Mouse (Mus musculus): ENCODE measurements around the gene Camta2. TPM values are rescaled to one million over a fixed set of nuclear protein-coding genes. Genes with fewer than 3 reads are reported as not detected.

Camta2 gene
- polyA plus RNA-seq, 1 experiment from 2014 or later: 26.3 TPM

GRCm38 (mm10) chr11:70654923-70655570 lies 32.9 kb downstream of the Camta2 start:
- Histone ChIP-seq H3K4me1 (ENCODE audit: control insufficient read depth, insufficient read depth, low read depth, low read length) (peaks cover 27% of the 10 kb centered on the region), H3K4me3 (ENCODE audit: low read length) (peak overlapping the region; percentile 100), H3K4me2 (ENCODE audit: low read length) (peak overlapping the region; percentile 64), H3K9ac (ENCODE audit: low read depth, low read length) (peak overlapping the region; percentile 99), H3K27me3 (replicated peaks; ENCODE audit: control insufficient read depth, insufficient read depth, low read length) (no peaks in the 10 kb centered on the region), H3K9me3 (ENCODE audit: control insufficient read depth, low read length) (no peaks in the 10 kb centered on the region), H3K27ac (ENCODE audit: low read depth, low read length) (peak overlapping the region; percentile 98), H3K36me3 (ENCODE audit: control insufficient read depth, insufficient read depth, low read length) (peaks cover 11% of the 10 kb centered on the region)
- peak; percentile 57 for ATAC-seq
- 0% methylated on average over 46 of the region's 48 CpGs for WGBS

- Histone ChIP-seq H3K4me2 (ENCODE audit: low read length) (peak within 1 kb of the TSS; percentile 64), H3K4me1 (ENCODE audit: control insufficient read depth, insufficient read depth, low read depth, low read length) (peaks cover 27% of the 10 kb centered on the region), H3K9me3 (ENCODE audit: control insufficient read depth, low read length) (no peaks in the 10 kb centered on the region)
Observed at GRCm38 (mm10) chr11:70654198-70654922, 33.5 kb downstream of the Camta2 start, which contains the start of gene Pfn1. TSS of gene Pfn1 (minus strand) at chr11:70654644.

GRCm38 (mm10) chr11:70653345-70654197 lies 34.3 kb downstream of the Camta2 start:
- Histone ChIP-seq H3K4me2 (ENCODE audit: low read length) (peak overlapping the region; percentile 64), H3K36me3 (ENCODE audit: control insufficient read depth, insufficient read depth, low read length) (peaks cover 20% of the 10 kb centered on the region), H3K27me3 (replicated peaks; ENCODE audit: control insufficient read depth, insufficient read depth, low read length) (no peaks in the 10 kb centered on the region), H3K27ac (ENCODE audit: low read depth, low read length) (peak overlapping the region; percentile 98), H3K4me3 (ENCODE audit: low read length) (peak overlapping the region; percentile 100), H3K9ac (ENCODE audit: low read depth, low read length) (peak overlapping the region; percentile 99), H3K4me1 (ENCODE audit: control insufficient read depth, insufficient read depth, low read depth, low read length) (peaks cover 31% of the 10 kb centered on the region), H3K9me3 (ENCODE audit: control insufficient read depth, low read length) (no peaks in the 10 kb centered on the region)
- peak; percentile 70 for ATAC-seq
- WGBS: 0% methylated on average over 49 of the region's 63 CpGs

More at GRCm38 (mm10) chr11:70654198-70654922, 33.5 kb downstream of the Camta2 start, which contains the start of gene Pfn1:
- peak within 1 kb of the TSS; percentile 100 for H3K4me3 ChIP-seq (ENCODE audit: low read length)
- peak within 1 kb of the TSS; percentile 99 for H3K9ac ChIP-seq (ENCODE audit: low read depth, low read length)
- H3K27ac ChIP-seq (ENCODE audit: low read depth, low read length): peak within 1 kb of the TSS; percentile 98
- peak; percentile 41 for ATAC-seq
- no peaks in the 10 kb centered on the region for H3K27me3 ChIP-seq (replicated peaks; ENCODE audit: control insufficient read depth, insufficient read depth, low read length)
- peaks cover 18% of the 10 kb centered on the region for H3K36me3 ChIP-seq (ENCODE audit: control insufficient read depth, insufficient read depth, low read length)
- under 1% methylated on average over 48 of the region's 61 CpGs for WGBS

GRCm38 (mm10) chr11:70652884-70653344 lies 35.0 kb downstream of the Camta2 start:
- Histone ChIP-seq H3K36me3 (ENCODE audit: control insufficient read depth, insufficient read depth, low read length) (peaks cover 20% of the 10 kb centered on the region), H3K9me3 (ENCODE audit: control insufficient read depth, low read length) (no peaks in the 10 kb centered on the region), H3K27me3 (replicated peaks; ENCODE audit: control insufficient read depth, insufficient read depth, low read length) (no peaks in the 10 kb centered on the region), H3K27ac (ENCODE audit: low read depth, low read length) (peak overlapping the region; percentile 98), H3K4me2 (ENCODE audit: low read length) (peak overlapping the region; percentile 64), H3K4me1 (ENCODE audit: control insufficient read depth, insufficient read depth, low read depth, low read length) (peaks cover 37% of the 10 kb centered on the region), H3K4me3 (ENCODE audit: low read length) (peak overlapping the region; percentile 100), H3K9ac (ENCODE audit: low read depth, low read length) (peak overlapping the region; percentile 99)
- 65% methylated on average over 6 of the region's 6 CpGs for WGBS
- ATAC-seq: no peak

- ATAC-seq: no peak
- Histone ChIP-seq H3K36me3 (ENCODE audit: control insufficient read depth, insufficient read depth, low read length) (peaks cover 20% of the 10 kb centered on the region), H3K4me1 (ENCODE audit: control insufficient read depth, insufficient read depth, low read depth, low read length) (peaks cover 40% of the 10 kb centered on the region), H3K9me3 (ENCODE audit: control insufficient read depth, low read length) (no peaks in the 10 kb centered on the region), H3K9ac (ENCODE audit: low read depth, low read length) (no peak overlapping the region; the same call in 1 of the 2 replicates), H3K27ac (ENCODE audit: low read depth, low read length) (no peak overlapping the region; the same call in 1 of the 2 replicates), H3K4me3 (ENCODE audit: low read length) (peak overlapping the region; percentile 100), H3K27me3 (replicated peaks; ENCODE audit: control insufficient read depth, insufficient read depth, low read length) (no peaks in the 10 kb centered on the region), H3K4me2 (ENCODE audit: low read length) (peak overlapping the region; percentile 64)
- WGBS: 72% methylated on average over 12 of the region's 12 CpGs
Observed at GRCm38 (mm10) chr11:70652029-70652883, 35.6 kb downstream of the Camta2 start.

GRCm38 (mm10) chr11:70651391-70651790 lies 36.5 kb downstream of the Camta2 start:
- ATAC-seq: no peak
- Histone ChIP-seq H3K36me3 (ENCODE audit: control insufficient read depth, insufficient read depth, low read length) (peaks cover 20% of the 10 kb centered on the region), H3K9me3 (ENCODE audit: control insufficient read depth, low read length) (no peaks in the 10 kb centered on the region), H3K27ac (ENCODE audit: low read depth, low read length) (no peak overlapping the region), H3K4me3 (ENCODE audit: low read length) (no peak overlapping the region), H3K27me3 (replicated peaks; ENCODE audit: control insufficient read depth, insufficient read depth, low read length) (no peaks in the 10 kb centered on the region), H3K9ac (ENCODE audit: low read depth, low read length) (no peak overlapping the region), H3K4me1 (ENCODE audit: control insufficient read depth, insufficient read depth, low read depth, low read length) (peaks cover 37% of the 10 kb centered on the region), H3K4me2 (ENCODE audit: low read length) (no peak overlapping the region)
- 85% methylated on average over 2 of the region's 2 CpGs for WGBS

- Histone ChIP-seq H3K36me3 (ENCODE audit: control insufficient read depth, insufficient read depth, low read length) (peaks cover 20% of the 10 kb centered on the region), H3K4me2 (ENCODE audit: low read length) (no peak overlapping the region), H3K27ac (ENCODE audit: low read depth, low read length) (no peak overlapping the region), H3K9me3 (ENCODE audit: control insufficient read depth, low read length) (no peaks in the 10 kb centered on the region), H3K4me1 (ENCODE audit: control insufficient read depth, insufficient read depth, low read depth, low read length) (peaks cover 37% of the 10 kb centered on the region), H3K9ac (ENCODE audit: low read depth, low read length) (no peak overlapping the region), H3K4me3 (ENCODE audit: low read length) (no peak overlapping the region), H3K27me3 (replicated peaks; ENCODE audit: control insufficient read depth, insufficient read depth, low read length) (no peaks in the 10 kb centered on the region)
- WGBS: 77% methylated on average over 12 of the region's 12 CpGs
- ATAC-seq: no peak
Observed at GRCm38 (mm10) chr11:70650322-70651175, 37.4 kb downstream of the Camta2 start.

Measured in hindbrain, embryonic 16.5 days (tissue).